In the genomic region with DNA sequence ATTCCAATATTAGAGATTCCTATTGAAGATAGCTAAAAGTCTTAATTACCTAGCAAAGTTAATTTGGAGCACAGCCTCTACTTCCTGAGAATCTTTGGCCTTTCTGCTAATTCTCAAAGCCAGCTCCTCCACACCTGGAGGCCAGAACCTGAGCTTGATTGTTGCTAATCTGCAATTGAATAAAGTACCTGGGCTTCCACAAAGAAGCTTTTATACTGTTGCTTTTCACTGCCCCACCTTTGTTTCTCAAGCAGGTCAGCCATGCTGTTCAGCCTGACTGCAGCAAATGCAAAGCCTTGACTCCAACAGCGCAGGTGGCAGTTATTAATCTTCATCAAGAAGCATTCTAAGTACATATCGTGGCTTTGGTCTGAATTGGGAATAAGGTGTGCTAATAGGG, we compare ENCODE assay signal across 17 mouse cellular contexts. TPM values are rescaled to one million over a fixed set of nuclear protein-coding genes. Genes with fewer than 3 reads are reported as not detected.
"Had no signal": no experiment of that assay in that cellular context is flagged by ENCODE, and none has a peak within 500 bp of the region (broad histone marks: within the 10 kb centered on the region; RNA-seq: fewer than 3 reads in every experiment).

No protein-coding gene starts in this region.

RNA-seq across cellular contexts. Expression of a gene that starts 12.4 kb away (rescaled TPM):
- total RNA-seq: heart, postnatal 10 days; heart, postnatal 14 days; heart, postnatal 25 days; heart, postnatal 36 days; heart, postnatal 4 days; hematopoietic stem cell, adult 5-6 weeks; hindbrain, postnatal 0 days; layer of hippocampus, adult 18-20 months; layer of hippocampus, adult 2 months; layer of hippocampus, adult 8-10 months; layer of hippocampus, postnatal 10 days; layer of hippocampus, postnatal 14 days; layer of hippocampus, postnatal 25 days; layer of hippocampus, postnatal 36 days; left cerebral cortex, adult 18-20 months; left cerebral cortex, adult 2 months; left cerebral cortex, adult 8-10 months had no signal

RNA-seq across cellular contexts. Expression of a gene that starts 43.8 kb away (rescaled TPM):
- total RNA-seq: heart, postnatal 10 days; heart, postnatal 14 days; heart, postnatal 25 days; heart, postnatal 36 days; heart, postnatal 4 days; hematopoietic stem cell, adult 5-6 weeks; hindbrain, postnatal 0 days; layer of hippocampus, adult 18-20 months; layer of hippocampus, adult 2 months; layer of hippocampus, adult 8-10 months; layer of hippocampus, postnatal 10 days; layer of hippocampus, postnatal 14 days; layer of hippocampus, postnatal 25 days; layer of hippocampus, postnatal 36 days; left cerebral cortex, adult 18-20 months; left cerebral cortex, adult 2 months; left cerebral cortex, adult 8-10 months had no signal
